Mouse (Mus musculus) hindbrain, postnatal 0 days (tissue): Measurements from ENCODE around the gene Serpina7. TPM values are rescaled to one million over a fixed set of nuclear protein-coding genes. Genes with fewer than 3 reads are reported as not detected.

Experiments
- ATAC-seq: fragments of 200-750 bp; cut with Nextera tagmentation; 2 replicates; pipeline ENCODE4 v1.8.0; 2017; ENCODE audit warnings: mild to moderate bottlenecking, moderate TSS enrichment, moderate library complexity
- DNase-seq: peaks from one replicate; pipeline ENCODE4 v3.0.0-alpha.2; 2015; ENCODE audit warnings: low spot score
- H3K27ac ChIP-seq: fragments of 300-500 bp; sonication (generic); 2 replicates; pipeline ENCODE4 v1.5.1; 2014; ENCODE audit warnings: mild to moderate bottlenecking
- H3K27me3 ChIP-seq: fragments of 300-500 bp; sonication (generic); 2 replicates; pipeline ENCODE4 v1.6.1; 2014; ENCODE audit warnings: low read length, mixed read lengths; ENCODE audit not compliant: insufficient read depth
- H3K36me3 ChIP-seq: fragments of 300-500 bp; sonication (generic); 2 replicates; pipeline ENCODE4 v1.6.1; 2014; ENCODE audit warnings: low read length, mixed read lengths; ENCODE audit not compliant: insufficient read depth
- H3K4me1 ChIP-seq: fragments of 300-500 bp; sonication (generic); 2 replicates; pipeline ENCODE4 v1.6.1; 2014; ENCODE audit warnings: antibody characterized with exemption, low read length, mixed read lengths; ENCODE audit not compliant: insufficient read depth
- H3K4me2 ChIP-seq: fragments of 300-500 bp; sonication (generic); 2 replicates; pipeline ENCODE4 v1.6.1; 2014; ENCODE audit warnings: low read depth, mild to moderate bottlenecking, low read length, moderate library complexity, mixed read lengths
- H3K4me3 ChIP-seq: fragments of 300-500 bp; sonication (generic); 2 replicates; pipeline ENCODE4 v1.5.1; 2014; ENCODE audit warnings: low read length
- H3K9ac ChIP-seq: fragments of 300-500 bp; sonication (generic); replicated peaks from 2 replicates; pipeline ENCODE4 v1.6.1; 2014; ENCODE audit warnings: mild to moderate bottlenecking, low read length, moderate library complexity, mixed read lengths
- H3K9me3 ChIP-seq: fragments of 300-500 bp; sonication (generic); 2 replicates; pipeline ENCODE4 v1.6.1; 2016; ENCODE audit warnings: low read length, mixed read lengths
- CTCF ChIP-seq: IDR thresholded peaks from 2 replicates; pipeline ENCODE4 v1.5.1; 2016; ENCODE audit warnings: antibody characterized with exemption, control low read depth, low read depth
- WGBS: fragments of 180-500 bp; shearing (Covaris S2); extraction: QIAGEN DNeasy Blood & Tissue Kit; methylation state at CpG from one replicate; pipeline ENCODE4 v1.1.7; 2014; 5-methylcytosine and 5-hydroxymethylcytosine counted together
- polyA plus RNA-seq: library from polyadenylated mRNA; unstranded; fragments of >200 nt; fragmentation: Nextera tagmentation; extraction: Ambion mirVana; gene quantifications from 2 replicates; pipeline ENCODE4 v1.2.1, GENCODE M21; 2015
- total RNA-seq: library from RNA; depleted of rRNA; stranded (reverse); fragments of >200 nt; gene quantifications from 2 replicates; pipeline ENCODE4 v1.2.3, GENCODE M21; 2014; rRNA removed

The Serpina7 gene
- total RNA-seq (not detected in 2 replicates), polyA plus RNA-seq (0.09 TPM in 1 of 2 replicates, not detected in the other)

GRCm38 (mm10) chrX:139085077-139085476 lies at the start of gene Serpina7:
Gene Serpina7, minus strand, starts transcription at chrX:139085236.
- no peak within 1 kb of the TSS for H3K9ac ChIP-seq
- ATAC-seq (no peak), DNase-seq (no peak)
- H3K4me3 ChIP-seq: no peak within 1 kb of the TSS
- H3K9me3 ChIP-seq: no peaks in the 10 kb centered on the region
- TF ChIP-seq CTCF: no peak
- no peak within 1 kb of the TSS for H3K27ac ChIP-seq
- H3K27me3 ChIP-seq: no peaks in the 10 kb centered on the region
- H3K36me3 ChIP-seq: no peaks in the 10 kb centered on the region
- no peak within 1 kb of the TSS for H3K4me2 ChIP-seq
- no peaks in the 10 kb centered on the region for H3K4me1 ChIP-seq

GRCm38 (mm10) chrX:139134031-139134430 lies 49.0 kb upstream of the Serpina7 start:
- ATAC-seq: peak; percentile 69; the same call in 1 of the 2 replicates
- Histone ChIP-seq H3K27me3 (no peaks in the 10 kb centered on the region), H3K4me2 (no peak overlapping the region), H3K27ac (no peak overlapping the region), H3K36me3 (no peaks in the 10 kb centered on the region), H3K4me3 (no peak overlapping the region), H3K9me3 (no peaks in the 10 kb centered on the region), H3K9ac (no peak overlapping the region), H3K4me1 (no peaks in the 10 kb centered on the region)
- peak; percentile 53 for DNase-seq
- TF ChIP-seq CTCF: no peak
- WGBS: 52% methylated on average over 4 of the region's 4 CpGs

GRCm38 (mm10) chrX:139097197-139097596 lies 12.2 kb upstream of the Serpina7 start:
- H3K4me1 ChIP-seq: no peaks in the 10 kb centered on the region
- TF ChIP-seq CTCF: no peak
- DNase-seq: no peak
- 43% methylated on average over 1 of the region's 1 CpGs for WGBS
- no peak overlapping the region for H3K4me2 ChIP-seq
- H3K4me3 ChIP-seq: no peak overlapping the region
- no peaks in the 10 kb centered on the region for H3K9me3 ChIP-seq
- no peaks in the 10 kb centered on the region for H3K36me3 ChIP-seq
- H3K27me3 ChIP-seq: no peaks in the 10 kb centered on the region
- no peak overlapping the region for H3K27ac ChIP-seq
- ATAC-seq: no peak
- no peak overlapping the region for H3K9ac ChIP-seq

- ATAC-seq (no peak), DNase-seq (no peak)
- H3K4me1 ChIP-seq: no peaks in the 10 kb centered on the region
- TF ChIP-seq CTCF: no peak
- no peak within 1 kb of the TSS for H3K9ac ChIP-seq
- H3K9me3 ChIP-seq: no peaks in the 10 kb centered on the region
- WGBS: 88% methylated on average over 1 of the region's 1 CpGs
- no peaks in the 10 kb centered on the region for H3K27me3 ChIP-seq
- H3K4me3 ChIP-seq: no peak within 1 kb of the TSS
- H3K27ac ChIP-seq: no peak within 1 kb of the TSS
- H3K4me2 ChIP-seq: no peak within 1 kb of the TSS
- H3K36me3 ChIP-seq: no peaks in the 10 kb centered on the region
These were observed 907 bp upstream of the Serpina7 start, which contains the start of gene 4930513O06Rik for GRCm38 (mm10) chrX:139085943-139086342. Gene 4930513O06Rik, plus strand, starts transcription at chrX:139086243.

GRCm38 (mm10) chrX:139078493-139078892 lies 6.5 kb downstream of the Serpina7 start:
- H3K27me3 ChIP-seq: no peaks in the 10 kb centered on the region
- H3K36me3 ChIP-seq: no peaks in the 10 kb centered on the region
- no peak for DNase-seq
- H3K4me2 ChIP-seq: no peak overlapping the region
- no peak for ATAC-seq
- 86% methylated on average over 2 of the region's 2 CpGs for WGBS
- H3K9ac ChIP-seq: no peak overlapping the region
- no peaks in the 10 kb centered on the region for H3K4me1 ChIP-seq
- TF ChIP-seq CTCF: no peak
- no peak overlapping the region for H3K4me3 ChIP-seq
- H3K9me3 ChIP-seq: no peaks in the 10 kb centered on the region
- no peak overlapping the region for H3K27ac ChIP-seq

- no peaks in the 10 kb centered on the region for H3K27me3 ChIP-seq
- 85% methylated on average over 5 of the region's 5 CpGs for WGBS
- DNase-seq (no peak), ATAC-seq (no peak)
- H3K4me1 ChIP-seq: no peaks in the 10 kb centered on the region
- H3K4me2 ChIP-seq: no peak overlapping the region
- H3K9me3 ChIP-seq: no peaks in the 10 kb centered on the region
- H3K4me3 ChIP-seq: no peak overlapping the region
- H3K9ac ChIP-seq: no peak overlapping the region
- no peak overlapping the region for H3K27ac ChIP-seq
- H3K36me3 ChIP-seq: no peaks in the 10 kb centered on the region
- no peak for TF ChIP-seq CTCF
These were observed 21.0 kb downstream of the Serpina7 start for GRCm38 (mm10) chrX:139064078-139064477.

- Histone ChIP-seq H3K4me2 (no peak overlapping the region), H3K27ac (no peak overlapping the region), H3K27me3 (no peaks in the 10 kb centered on the region), H3K4me1 (no peaks in the 10 kb centered on the region), H3K9me3 (no peaks in the 10 kb centered on the region), H3K4me3 (no peak overlapping the region), H3K36me3 (no peaks in the 10 kb centered on the region), H3K9ac (no peak overlapping the region)
- ATAC-seq: no peak
- WGBS: 81% methylated on average over 1 of the region's 1 CpGs
- no peak for TF ChIP-seq CTCF
- no peak for DNase-seq
These were observed 31.9 kb downstream of the Serpina7 start for GRCm38 (mm10) chrX:139053149-139053548.
